In the genomic region with DNA sequence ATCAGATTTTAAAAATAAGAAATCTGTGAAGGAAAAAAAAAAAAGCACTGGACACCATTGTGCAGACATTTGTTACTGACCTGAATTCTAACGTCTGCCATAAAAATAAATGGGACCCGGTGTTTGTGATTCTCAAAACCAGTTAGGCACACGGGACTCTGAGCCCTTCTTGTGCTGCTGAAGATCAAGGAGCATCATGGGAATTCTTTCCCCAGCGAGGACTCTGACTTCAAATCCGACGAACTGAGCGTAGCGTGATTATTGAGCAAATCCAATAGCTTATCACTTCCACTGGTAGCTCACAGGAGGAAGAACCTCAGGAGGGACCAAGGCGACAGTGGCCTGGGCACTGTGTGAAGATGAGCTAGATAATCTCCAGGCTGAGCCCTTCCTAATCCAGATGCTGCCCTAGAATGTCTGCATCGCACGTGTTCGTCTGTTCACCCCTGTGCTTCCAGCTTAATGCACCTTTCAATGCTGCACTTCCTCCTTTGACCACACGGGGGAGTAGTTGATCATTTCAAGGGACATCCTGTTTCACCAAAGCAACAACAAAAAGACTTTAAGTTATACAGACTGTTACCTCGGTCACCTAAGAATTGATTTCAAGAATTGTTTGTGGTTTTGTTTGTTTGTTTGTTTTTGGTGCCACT, we compare ENCODE assay signal across 9 mouse cellular contexts. TPM values are rescaled to one million over a fixed set of nuclear protein-coding genes. Genes with fewer than 3 reads are reported as not detected.
DNase-seq lines count a peak whose midpoint lies in the region; ATAC-seq and TF ChIP-seq lines count a peak whose summit lies in the region.
"Had no signal": no experiment of that assay in that cellular context is flagged by ENCODE, and none has a peak within 500 bp of the region (broad histone marks: within the 10 kb centered on the region; RNA-seq: fewer than 3 reads in every experiment).

No protein-coding gene starts in this region.

- H3K79me2 ChIP-seq in CH12.LX (replicated peaks; ENCODE audit: control insufficient read depth, extremely low read depth, insufficient read depth, poor library complexity, severe bottlenecking) = no peaks in the 10 kb centered on the region

- no peaks in the 10 kb centered on the region for H3K36me3 ChIP-seq in CH12.LX (replicated peaks in 1 of 2; ENCODE audit: control insufficient read depth in 1 of 2, insufficient read depth in 1 of 2, low read length in 1 of 2)
- peaks cover 22% of the 10 kb centered on the region for H3K36me3 ChIP-seq in embryonic facial prominence, embryonic 10.5 days (replicated peaks)
- peaks cover 35% of the 10 kb centered on the region for H3K36me3 ChIP-seq in heart, embryonic 13.5 days

- H3K4me3 ChIP-seq in CH12.LX (replicated peaks in 1 of 3; ENCODE audit: low read depth in 2 of 3, low read length in 2 of 3, poor library complexity in 1 of 3) = no peak overlapping the region
- H3K4me3 ChIP-seq in embryonic facial prominence, embryonic 10.5 days = no peak overlapping the region
- no peak overlapping the region for H3K4me3 ChIP-seq in heart, embryonic 13.5 days
- H3K4me3 ChIP-seq: limb, embryonic 15.5 days had no signal

- no peak overlapping the region for H3K4me2 ChIP-seq in CH12.LX (ENCODE audit: insufficient read depth, low read depth, poor library complexity, severe bottlenecking)
- no peak overlapping the region for H3K4me2 ChIP-seq in heart, embryonic 13.5 days
- H3K4me2 ChIP-seq: limb, embryonic 15.5 days had no signal

- peak; percentile 25 for TF ChIP-seq RAD21 in CH12.LX (IDR thresholded peaks at IDR 0.05; ENCODE audit: low read depth, low read length)

- in situ Hi-C loops in CH12.LX (cut with MboI; ENCODE audit: low pct_ligation_motif_present, low pct_unique_long_range_greater_than_20kb, low sequenced_read_pairs) = loop anchor here (10.0 kb wide), 1 partner anchor 166 kb away; no protein-coding TSS in a partner anchor

- dilution Hi-C loops in CH12.LX (cut with MboI; ENCODE audit: extremely low pct_ligation_motif_present, extremely low pct_unique_long_range_greater_than_20kb, low sequenced_read_pairs) = no loop called here

- TF ChIP-seq EP300 in CH12.LX (IDR thresholded peaks at IDR 0.05; ENCODE audit: low read length) = no peak

- no peaks in the 10 kb centered on the region for H3K4me1 ChIP-seq in CH12.LX (ENCODE audit: control insufficient read depth in 1 of 2, insufficient read depth in 2 of 2)
- no peaks in the 10 kb centered on the region for H3K4me1 ChIP-seq in embryonic facial prominence, embryonic 10.5 days
- peaks cover 7% of the 10 kb centered on the region for H3K4me1 ChIP-seq in heart, embryonic 13.5 days
- H3K4me1 ChIP-seq: limb, embryonic 15.5 days had no signal

- ATAC-seq in heart, embryonic 13.5 days (ENCODE audit: extremely low read depth, insufficient number of reproducible peaks, low FRiP score, low TSS enrichment) = no peak

- H3K9ac ChIP-seq in CH12.LX (ENCODE audit: insufficient read depth, low read depth) = no peak overlapping the region
- 0 out of 2 replicates have a peak overlapping the region, but pooled peaks have one; percentile 19 for H3K9ac ChIP-seq in heart, embryonic 13.5 days
- H3K9ac ChIP-seq: limb, embryonic 15.5 days had no signal

- H3K9me3 ChIP-seq in CH12.LX (replicated peaks; ENCODE audit: low read length) = peaks cover 27% of the 10 kb centered on the region
- no peaks in the 10 kb centered on the region for H3K9me3 ChIP-seq in embryonic facial prominence, embryonic 10.5 days
- no peaks in the 10 kb centered on the region; the same call in 1 of the 2 replicates for H3K9me3 ChIP-seq in heart, embryonic 13.5 days
- H3K9me3 ChIP-seq: limb, embryonic 15.5 days had no signal

- TF ChIP-seq POLR2A in CH12.LX (IDR thresholded peaks at IDR 0.05; ENCODE audit: low read depth, low read length) = no peak

- peak; percentile 57 for DNase-seq in CH12.LX (ENCODE audit: extremely low read depth)
- DNase-seq in adrenal gland, postnatal 25 days = peak; percentile 61
- peak; percentile 82 for DNase-seq in embryonic facial prominence, embryonic 10.5 days (ENCODE audit: low spot score)
- peak; percentile 85 to 87 for DNase-seq in kidney, postnatal 4 days
- peak; percentile 80 for DNase-seq in lung, postnatal 10 days
- peak; percentile 92 for DNase-seq in retina, postnatal 7 days (ENCODE audit: low read depth, low spot score)
- DNase-seq in urinary bladder, adult 18-20 months (ENCODE audit: low spot score in 2 of 2) = peak; percentile 36 to 61

- TF ChIP-seq CTCF in CH12.LX (conservative IDR thresholded peaks at IDR 0.05 in 1 of 2, IDR thresholded peaks at IDR 0.05 in 1 of 2; ENCODE audit: low read depth in 2 of 2, low read length in 2 of 2) = peak; percentile 53 to 72

- no peak overlapping the region for H3K27ac ChIP-seq in CH12.LX (ENCODE audit: insufficient read depth, low read depth)
- no peak overlapping the region for H3K27ac ChIP-seq in embryonic facial prominence, embryonic 10.5 days (replicated peaks)
- H3K27ac ChIP-seq in heart, embryonic 13.5 days (replicated peaks) = no peak overlapping the region
- H3K27ac ChIP-seq: limb, embryonic 15.5 days had no signal

- no peaks in the 10 kb centered on the region for H3K27me3 ChIP-seq in CH12.LX (replicated peaks)
- no peaks in the 10 kb centered on the region for H3K27me3 ChIP-seq in embryonic facial prominence, embryonic 10.5 days (replicated peaks; ENCODE audit: low read depth, poor library complexity, severe bottlenecking)
- H3K27me3 ChIP-seq in heart, embryonic 13.5 days (replicated peaks) = no peaks in the 10 kb centered on the region
- H3K27me3 ChIP-seq: limb, embryonic 15.5 days had no signal

- 48% methylated on average over 14 of the region's 14 CpGs for WGBS in embryonic facial prominence, embryonic 10.5 days
- 44% methylated on average over 14 of the region's 14 CpGs for WGBS in heart, embryonic 13.5 days

TF ChIP-seq in CH12.LX, 34 proteins besides CTCF, POLR2A, EP300 and RAD21:
- TF ChIP-seq POLR2AphosphoS2 (IDR thresholded peaks at IDR 0.05; ENCODE audit: low read depth, low read length) = no peak
- peak; percentile 21; the same call in 1 of the 2 replicates for TF ChIP-seq SMC3 (IDR thresholded peaks at IDR 0.05; ENCODE audit: low read depth, low read length)
TF ChIP-seq in CH12.LX: peak in this region for 1.

RNA-seq across cellular contexts. Expression of a gene that starts 31.9 kb away (rescaled TPM):
- total RNA-seq in CH12.LX (2012; rRNA removed) (0.04 and 0.08 TPM in 2 replicates), CH12.LX (2014; rRNA removed) (0.09 and 0.16 TPM in 2 replicates)
- polyA plus RNA-seq in CH12.LX (2012; ENCODE audit: insufficient read length, low read depth) = 0.31 and 0.43 TPM in 2 replicates
- 4.2 and 5.1 TPM in 2 replicates for total RNA-seq in adrenal gland, postnatal 25 days (2021)
- 33.7 and 34.2 TPM in 2 replicates for polyA plus RNA-seq in embryonic facial prominence, embryonic 10.5 days (2016; fragmentation: Nextera tagmentation; extraction: Ambion mirVana)
- polyA plus RNA-seq in heart, embryonic 13.5 days (2015; fragmentation: Nextera tagmentation; extraction: Ambion mirVana) = 38.6 and 45.9 TPM in 2 replicates

RNA-seq across cellular contexts. Expression of a gene that starts 32.1 kb away (rescaled TPM):
- total RNA-seq in CH12.LX (2012; rRNA removed) (0.13 TPM in 1 of 2 replicates, not detected in the other), CH12.LX (2014; rRNA removed) (0.40 and 0.55 TPM in 2 replicates)
- polyA plus RNA-seq in CH12.LX (2012; ENCODE audit: insufficient read length, low read depth) = 0.42 and 0.49 TPM in 2 replicates
- total RNA-seq in adrenal gland, postnatal 25 days (2021) = 6.3 and 6.6 TPM in 2 replicates
- polyA plus RNA-seq in embryonic facial prominence, embryonic 10.5 days (2016; fragmentation: Nextera tagmentation; extraction: Ambion mirVana) = 34.5 and 38.1 TPM in 2 replicates
- 13.9 and 15.5 TPM in 2 replicates for polyA plus RNA-seq in heart, embryonic 13.5 days (2015; fragmentation: Nextera tagmentation; extraction: Ambion mirVana)

Comparison
In these comparisons a context has a peak if more than half of its experiments do, and no peak if none do; other contexts are left out.
1. RNA of a gene that starts 31.9 kb away (polyA plus RNA-seq): 38.6 to 45.9 TPM in heart, embryonic 13.5 days and 33.7 to 34.2 TPM in embryonic facial prominence, embryonic 10.5 days; 0.31 to 0.43 TPM in CH12.LX; every median in the first group is over 10 times any median in the second.
2. RNA of a gene that starts 32.1 kb away (polyA plus RNA-seq): 34.5 to 38.1 TPM in embryonic facial prominence, embryonic 10.5 days and 13.9 to 15.5 TPM in heart, embryonic 13.5 days; 0.42 to 0.49 TPM in CH12.LX; every median in the first group is over 10 times any median in the second.
3. Peak in every context shown above with its lines, with median percentiles within 50 percentile points of each other: DNase-seq.